Mouse (Mus musculus): ENCODE measurements around the gene Tbc1d22a.

- no peak for TF ChIP-seq CTCF (IDR thresholded peaks at IDR 0.05; ENCODE audit: control insufficient read depth, insufficient read depth, low read length)
- no peak for TF ChIP-seq POLR2A (IDR thresholded peaks at IDR 0.05; ENCODE audit: borderline replicate concordance, control insufficient read depth, low read depth, low read length)
Measured at GRCm38 (mm10) chr15:86462636-86463035, 248.4 kb downstream of the Tbc1d22a start.

Data from bone marrow, adult 2 months (tissue).